Mouse (Mus musculus): ENCODE results near the gene Tbl3. TPM values are rescaled to one million over a fixed set of nuclear protein-coding genes. Genes with fewer than 3 reads are reported as not detected.

Gene Tbl3
- polyA plus RNA-seq, 1 experiment from 2014 or later = 50.5 TPM

- H3K27ac ChIP-seq = peak within 1 kb of the TSS; percentile 78
- no peaks in the 10 kb centered on the region for H3K27me3 ChIP-seq (ENCODE audit: insufficient read depth, low read length)
- peak within 1 kb of the TSS; percentile 66 for H3K4me3 ChIP-seq (replicated peaks; ENCODE audit: low read depth, low read length)
- peak within 1 kb of the TSS; percentile 94 for H3K4me2 ChIP-seq (ENCODE audit: low read length)
- peak within 1 kb of the TSS; percentile 70 for H3K9ac ChIP-seq (ENCODE audit: low read depth, low read length)
- H3K9me3 ChIP-seq (replicated peaks; ENCODE audit: low read length) = no peaks in the 10 kb centered on the region
- ATAC-seq (replicated peaks; ENCODE audit: low FRiP score, low read depth) (peak; percentile 95), DNase-seq (ENCODE audit: low spot score) (peak; percentile 100)
- no peaks in the 10 kb centered on the region for H3K36me3 ChIP-seq (ENCODE audit: insufficient read depth, low read length)
- under 1% methylated on average over 29 of the region's 29 CpGs for WGBS
- no peak for TF ChIP-seq CTCF (IDR thresholded peaks at IDR 0.05; ENCODE audit: low read depth)
- peaks cover 13% of the 10 kb centered on the region for H3K4me1 ChIP-seq (replicated peaks; ENCODE audit: insufficient read depth, low read length)
Measured at GRCm38 (mm10) chr17:24736330-24737051, 29.0 kb upstream of the Tbl3 start, which contains the start of gene Msrb1. Gene Msrb1 (plus strand): TSS chr17:24736642.

GRCm38 (mm10) chr17:24735446-24735845, 28.0 kb upstream of the Tbl3 start:
- H3K27ac ChIP-seq = no peak overlapping the region; the same call in 1 of the 2 replicates
- no peak for ATAC-seq (replicated peaks; ENCODE audit: low FRiP score, low read depth)
- no peak overlapping the region for H3K9ac ChIP-seq (ENCODE audit: low read depth, low read length)
- WGBS = 92% methylated on average over 7 of the region's 7 CpGs
- no peak for TF ChIP-seq CTCF (IDR thresholded peaks at IDR 0.05; ENCODE audit: low read depth)
- no peak overlapping the region for H3K4me3 ChIP-seq (replicated peaks; ENCODE audit: low read depth, low read length)
- peaks cover 13% of the 10 kb centered on the region for H3K4me1 ChIP-seq (replicated peaks; ENCODE audit: insufficient read depth, low read length)
- DNase-seq (ENCODE audit: low spot score) = no peak
- H3K4me2 ChIP-seq (ENCODE audit: low read length) = no peak overlapping the region
- no peaks in the 10 kb centered on the region for H3K9me3 ChIP-seq (replicated peaks; ENCODE audit: low read length)
- H3K36me3 ChIP-seq (ENCODE audit: insufficient read depth, low read length) = no peaks in the 10 kb centered on the region
- H3K27me3 ChIP-seq (ENCODE audit: insufficient read depth, low read length) = no peaks in the 10 kb centered on the region

GRCm38 (mm10) chr17:24734513-24734912, 27.1 kb upstream of the Tbl3 start:
- 92% methylated on average over 1 of the region's 1 CpGs for WGBS

GRCm38 (mm10) chr17:24733434-24734050, 26.1 kb upstream of the Tbl3 start:
- H3K4me1 ChIP-seq (replicated peaks; ENCODE audit: insufficient read depth, low read length) = peaks cover 13% of the 10 kb centered on the region
- ATAC-seq (replicated peaks; ENCODE audit: low FRiP score, low read depth) (no peak), DNase-seq (ENCODE audit: low spot score) (no peak)
- no peak overlapping the region for H3K4me2 ChIP-seq (ENCODE audit: low read length)
- no peak overlapping the region for H3K9ac ChIP-seq (ENCODE audit: low read depth, low read length)
- H3K4me3 ChIP-seq (replicated peaks; ENCODE audit: low read depth, low read length) = no peak overlapping the region
- H3K27me3 ChIP-seq (ENCODE audit: insufficient read depth, low read length) = no peaks in the 10 kb centered on the region
- H3K27ac ChIP-seq = no peak overlapping the region
- TF ChIP-seq CTCF (IDR thresholded peaks at IDR 0.05; ENCODE audit: low read depth) = no peak
- H3K36me3 ChIP-seq (ENCODE audit: insufficient read depth, low read length) = no peaks in the 10 kb centered on the region
- H3K9me3 ChIP-seq (replicated peaks; ENCODE audit: low read length) = no peaks in the 10 kb centered on the region
- WGBS = 90% methylated on average over 21 of the region's 21 CpGs

More at GRCm38 (mm10) chr17:24734513-24734912, 27.1 kb upstream of the Tbl3 start:
- ATAC-seq (replicated peaks; ENCODE audit: low FRiP score, low read depth) (no peak), DNase-seq (ENCODE audit: low spot score) (no peak)
- Histone ChIP-seq H3K9ac (ENCODE audit: low read depth, low read length) (no peak overlapping the region), H3K9me3 (replicated peaks; ENCODE audit: low read length) (no peaks in the 10 kb centered on the region), H3K36me3 (ENCODE audit: insufficient read depth, low read length) (no peaks in the 10 kb centered on the region), H3K27ac (no peak overlapping the region), H3K4me3 (replicated peaks; ENCODE audit: low read depth, low read length) (no peak overlapping the region), H3K27me3 (ENCODE audit: insufficient read depth, low read length) (no peaks in the 10 kb centered on the region), H3K4me2 (ENCODE audit: low read length) (no peak overlapping the region), H3K4me1 (replicated peaks; ENCODE audit: insufficient read depth, low read length) (peaks cover 13% of the 10 kb centered on the region)
- peak; percentile 40 for TF ChIP-seq CTCF (IDR thresholded peaks at IDR 0.05; ENCODE audit: low read depth)

GRCm38 (mm10) chr17:24732233-24732935, 24.9 kb upstream of the Tbl3 start:
- Histone ChIP-seq H3K27ac (no peak overlapping the region), H3K9ac (ENCODE audit: low read depth, low read length) (no peak overlapping the region), H3K4me2 (ENCODE audit: low read length) (no peak overlapping the region), H3K9me3 (replicated peaks; ENCODE audit: low read length) (no peaks in the 10 kb centered on the region), H3K36me3 (ENCODE audit: insufficient read depth, low read length) (no peaks in the 10 kb centered on the region), H3K4me3 (replicated peaks; ENCODE audit: low read depth, low read length) (no peak overlapping the region), H3K27me3 (ENCODE audit: insufficient read depth, low read length) (no peaks in the 10 kb centered on the region), H3K4me1 (replicated peaks; ENCODE audit: insufficient read depth, low read length) (peaks cover 12% of the 10 kb centered on the region)
- TF ChIP-seq CTCF (IDR thresholded peaks at IDR 0.05; ENCODE audit: low read depth) = no peak
- 71% methylated on average over 12 of the region's 12 CpGs for whole genome bisulfite sequencing
- no peak for DNase-seq (ENCODE audit: low spot score)
- no peak for ATAC-seq (replicated peaks; ENCODE audit: low FRiP score, low read depth)

- Histone ChIP-seq H3K36me3 (ENCODE audit: insufficient read depth, low read length) (no peaks in the 10 kb centered on the region), H3K4me3 (replicated peaks; ENCODE audit: low read depth, low read length) (no peak overlapping the region), H3K4me1 (replicated peaks; ENCODE audit: insufficient read depth, low read length) (peaks cover 1% of the 10 kb centered on the region), H3K27ac (no peak overlapping the region), H3K9ac (ENCODE audit: low read depth, low read length) (no peak overlapping the region), H3K4me2 (ENCODE audit: low read length) (no peak overlapping the region), H3K27me3 (ENCODE audit: insufficient read depth, low read length) (no peaks in the 10 kb centered on the region), H3K9me3 (replicated peaks; ENCODE audit: low read length) (no peaks in the 10 kb centered on the region)
- no peak for TF ChIP-seq CTCF (IDR thresholded peaks at IDR 0.05; ENCODE audit: low read depth)
- DNase-seq (ENCODE audit: low spot score) (no peak), ATAC-seq (replicated peaks; ENCODE audit: low FRiP score, low read depth) (no peak)
- WGBS = 83% methylated on average over 14 of the region's 14 CpGs
Measured at GRCm38 (mm10) chr17:24730787-24731186, 23.3 kb upstream of the Tbl3 start.
